Mouse (Mus musculus): ENCODE measurements around the gene Zfp593.

Gene Zfp593

GRCm38 (mm10) chr4:134257198-134258009 is 12.0 kb upstream of the Zfp593 start:
- no peak for DNase-seq (ENCODE audit: low read depth, low spot score)

DNA sequence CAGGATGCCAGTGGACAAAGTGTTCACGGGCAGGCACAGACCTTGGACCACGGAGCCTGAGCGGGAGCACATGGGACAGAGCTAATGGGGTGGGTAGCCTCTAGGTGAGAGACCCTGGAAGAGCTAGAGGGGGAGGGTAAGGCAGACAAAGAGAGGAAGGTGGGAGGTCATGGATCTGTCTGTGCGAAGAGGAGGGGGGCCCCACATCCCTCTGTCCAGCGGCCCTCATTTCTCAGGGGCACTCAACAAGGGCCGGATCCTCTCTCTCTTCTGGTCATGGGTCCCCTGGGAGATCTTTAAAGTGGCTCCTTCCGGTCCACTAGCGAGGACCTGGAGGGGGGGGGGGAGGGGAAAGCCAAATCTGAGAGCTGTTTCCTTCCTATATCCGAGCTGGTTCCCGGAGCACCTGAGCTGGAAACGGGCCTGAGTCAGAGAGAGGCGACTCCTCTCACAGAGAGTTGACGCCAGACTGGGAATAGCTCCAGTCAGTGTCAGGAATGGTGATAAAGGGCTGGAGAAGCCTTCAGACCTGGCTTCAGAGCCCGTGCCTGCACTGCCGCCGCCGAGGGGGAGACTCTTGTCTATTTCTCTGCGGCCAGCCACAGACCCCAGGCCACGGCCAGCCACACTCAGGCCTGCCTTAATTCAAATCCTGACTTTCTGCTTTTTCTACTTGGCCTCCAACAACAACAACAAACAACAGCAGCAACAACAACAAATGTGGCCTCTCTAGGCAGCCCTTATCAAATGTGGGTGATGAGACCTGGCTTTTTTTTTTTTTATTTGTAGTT is 11.2 kb upstream of the Zfp593 start:
- DNase-seq (ENCODE audit: low read depth, low spot score) = no peak

- no peak for DNase-seq (ENCODE audit: low read depth, low spot score)
These were observed 10.5 kb upstream of the Zfp593 start for GRCm38 (mm10) chr4:134255854-134256253.

DNA sequence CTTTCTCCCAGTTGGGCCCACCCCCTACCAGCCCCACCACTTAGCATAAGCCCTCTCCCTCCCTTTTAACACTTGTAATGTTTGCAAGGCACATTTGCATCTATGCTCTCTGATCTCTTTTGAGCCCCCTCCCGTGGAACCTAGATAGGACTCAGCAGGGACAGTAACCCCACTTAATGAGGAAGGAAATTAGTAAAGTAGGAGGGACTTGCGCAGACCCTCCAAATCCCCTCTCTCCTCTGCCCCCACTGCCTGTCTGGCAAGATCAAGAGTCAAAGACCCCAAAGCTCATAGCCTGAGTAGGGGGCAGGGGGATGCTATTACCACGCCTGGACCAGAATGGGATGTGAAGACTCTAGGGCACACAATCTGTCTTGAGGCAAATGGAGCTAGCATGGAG is 9.4 kb upstream of the Zfp593 start:
- no peak for DNase-seq (ENCODE audit: low read depth, low spot score)

GRCm38 (mm10) chr4:134253722-134254324 is 8.4 kb upstream of the Zfp593 start, which contains the start of gene Grrp1:
Grrp1 (minus strand) TSS chr4:134254106.
- DNase-seq (ENCODE audit: low read depth, low spot score) = no peak

GRCm38 (mm10) chr4:134252911-134253721 is 7.7 kb upstream of the Zfp593 start:
- DNase-seq (ENCODE audit: low read depth, low spot score) = no peak

DNA sequence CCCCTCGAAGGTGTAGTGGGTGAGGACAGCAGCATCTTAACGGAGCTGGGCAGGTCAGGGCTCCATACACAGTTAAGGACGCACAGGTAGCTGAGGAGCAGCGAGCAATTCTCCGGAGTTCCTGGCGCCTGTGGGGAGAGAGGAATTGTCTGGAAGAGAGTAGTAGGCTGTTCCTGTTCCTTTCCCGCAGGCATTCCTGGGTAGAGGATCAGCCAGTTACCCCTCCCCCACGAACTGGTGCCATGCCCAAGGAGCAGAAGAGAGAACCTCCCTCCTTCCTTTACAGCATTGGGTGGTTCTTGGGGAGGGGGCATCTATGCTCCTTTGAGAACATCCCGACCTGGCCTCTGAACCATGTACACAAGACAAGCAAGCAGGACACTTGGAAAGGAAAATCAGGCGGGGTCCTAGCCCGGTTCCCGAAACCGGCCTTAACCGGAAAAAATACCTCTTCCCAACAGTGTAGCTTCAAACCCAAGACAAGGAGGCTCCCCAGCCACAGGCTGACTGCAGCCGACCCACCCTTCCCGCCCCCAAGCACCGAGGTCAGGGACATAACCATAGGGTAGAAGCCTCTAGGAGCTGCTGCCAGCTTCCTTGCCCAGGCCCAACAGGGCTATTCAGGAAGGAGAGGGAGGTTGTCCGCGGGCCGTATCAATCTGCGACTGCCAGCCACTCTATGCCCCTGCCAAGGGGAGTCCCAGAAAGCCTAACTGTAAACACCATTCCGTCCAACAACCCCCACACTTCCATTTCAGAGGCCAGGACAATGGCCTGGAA is 6.9 kb upstream of the Zfp593 start:
- no peak for DNase-seq (ENCODE audit: low read depth, low spot score)

- no peak for DNase-seq (ENCODE audit: low read depth, low spot score)
These were observed 6.1 kb upstream of the Zfp593 start for GRCm38 (mm10) chr4:134251241-134252130.

GRCm38 (mm10) chr4:134250930-134251240 is 5.5 kb upstream of the Zfp593 start:
- no peak for DNase-seq (ENCODE audit: low read depth, low spot score)

DNA sequence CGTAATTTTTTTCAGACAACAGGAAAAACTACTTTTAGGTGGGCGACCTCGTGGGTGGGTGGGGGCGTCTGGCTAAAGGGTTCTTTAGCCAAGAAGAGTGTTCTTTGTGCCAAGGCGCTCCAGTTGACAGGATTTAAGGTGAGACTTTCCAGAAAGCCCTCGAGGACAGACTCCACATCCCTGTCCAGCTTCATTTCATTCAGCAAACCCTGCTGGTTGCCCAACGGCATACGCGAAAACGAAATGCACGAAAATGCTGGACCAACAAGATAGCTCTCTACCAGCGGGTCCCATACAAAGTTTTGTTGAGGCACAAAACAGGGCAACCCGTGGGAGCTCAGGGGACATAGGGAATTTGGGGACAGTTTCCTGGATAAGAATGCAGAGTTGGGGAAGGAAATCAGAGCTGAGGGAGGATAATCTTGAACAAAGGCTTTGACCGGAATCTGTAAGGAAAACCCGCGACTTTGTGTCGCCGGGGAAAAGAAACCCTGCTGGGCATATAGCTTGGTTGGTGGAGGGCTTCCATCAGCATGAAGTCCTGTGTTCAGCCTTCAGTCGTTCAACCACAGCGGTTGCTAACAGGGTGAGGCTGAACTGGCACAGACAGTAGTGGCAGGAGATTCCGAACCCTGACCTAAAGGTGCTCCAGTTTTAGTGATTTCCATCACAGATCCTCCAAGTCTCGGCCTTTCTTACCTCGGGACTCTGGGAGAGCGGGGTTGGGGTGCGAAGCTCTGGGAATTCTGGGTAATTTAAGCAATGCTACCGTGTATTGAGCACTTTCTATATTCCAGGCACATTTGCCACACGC is 4.9 kb upstream of the Zfp593 start:
- DNase-seq (ENCODE audit: low read depth, low spot score) = no peak

- peak; percentile 67 for DNase-seq (ENCODE audit: low read depth, low spot score)
These were observed 4.3 kb upstream of the Zfp593 start for GRCm38 (mm10) chr4:134249651-134250050.

- DNase-seq (ENCODE audit: low read depth, low spot score) = no peak
These were observed 1.4 kb upstream of the Zfp593 start, which contains the start of gene Gm30191 for GRCm38 (mm10) chr4:134246719-134247258. Gm30191 (plus strand) TSS chr4:134246935.

- DNase-seq (ENCODE audit: low read depth, low spot score) = no peak
These were observed 864 bp upstream of the Zfp593 start for GRCm38 (mm10) chr4:134246256-134246655.

DNA sequence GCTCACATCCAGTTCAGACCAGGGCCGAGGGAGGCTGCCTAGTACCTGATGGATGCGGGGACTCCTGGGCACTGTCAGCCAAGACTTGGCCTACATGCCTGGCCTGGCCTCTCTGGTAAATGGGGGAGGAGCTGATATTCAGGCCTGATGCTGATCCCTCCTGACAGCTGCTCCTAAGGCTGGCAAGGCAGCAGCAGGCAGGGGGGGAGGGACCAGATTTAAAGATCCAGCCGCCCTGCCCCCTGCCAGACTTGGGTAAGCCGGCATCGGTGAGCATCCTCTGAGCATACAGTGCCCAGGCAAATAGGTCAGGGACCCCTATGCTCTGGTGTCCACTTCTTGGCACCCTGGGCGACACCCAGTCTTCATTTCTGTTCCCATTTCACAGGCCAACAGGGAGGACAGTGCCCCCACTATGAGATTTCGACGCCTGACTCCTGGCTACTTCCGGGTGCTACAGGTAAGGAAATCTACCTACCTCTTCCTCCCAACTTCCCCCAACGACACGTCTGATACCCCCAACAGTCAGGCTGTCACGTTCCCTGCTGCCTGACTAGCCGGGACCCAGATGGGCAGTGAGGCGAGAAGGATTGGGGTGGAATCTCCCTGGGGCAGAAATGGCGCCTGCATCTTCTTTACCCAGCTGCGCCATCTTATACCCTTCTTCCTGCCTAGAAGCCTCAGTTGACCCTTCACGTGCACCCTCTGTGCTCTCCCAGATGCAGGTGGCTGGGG is 1.7 kb downstream of the Zfp593 start, which contains the start of gene E130218I03Rik:
Gene E130218I03Rik (plus strand): TSS at position 147 of the 735 bp plus-strand sequence.
- no peak for DNase-seq (ENCODE audit: low read depth, low spot score)

DNA sequence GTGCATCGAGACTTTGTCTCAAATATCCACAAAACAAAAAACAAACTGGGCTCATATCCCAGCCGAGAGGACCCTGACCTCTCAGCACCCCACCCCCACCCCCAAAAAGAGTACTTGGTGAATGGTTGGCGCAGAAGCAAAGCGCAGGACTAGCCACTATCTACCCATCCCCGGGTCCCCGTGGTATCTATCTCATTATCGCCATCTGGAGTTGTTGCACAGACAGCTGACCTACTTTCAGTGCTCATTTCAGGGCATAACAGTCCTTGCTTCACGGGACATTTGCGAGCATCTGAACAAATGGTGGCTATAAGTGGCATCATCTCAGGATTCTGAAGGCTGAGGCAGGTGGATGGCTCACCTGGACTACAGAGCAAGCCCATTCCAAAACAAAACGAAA is 6.7 kb downstream of the Zfp593 start:
- no peak for DNase-seq (ENCODE audit: low read depth, low spot score)

- no peak for DNase-seq (ENCODE audit: low read depth, low spot score)
These were observed 7.1 kb downstream of the Zfp593 start, which contains the start of gene Cnksr1 for GRCm38 (mm10) chr4:134238279-134238651. Cnksr1 (minus strand) TSS chr4:134238399.

DNA sequence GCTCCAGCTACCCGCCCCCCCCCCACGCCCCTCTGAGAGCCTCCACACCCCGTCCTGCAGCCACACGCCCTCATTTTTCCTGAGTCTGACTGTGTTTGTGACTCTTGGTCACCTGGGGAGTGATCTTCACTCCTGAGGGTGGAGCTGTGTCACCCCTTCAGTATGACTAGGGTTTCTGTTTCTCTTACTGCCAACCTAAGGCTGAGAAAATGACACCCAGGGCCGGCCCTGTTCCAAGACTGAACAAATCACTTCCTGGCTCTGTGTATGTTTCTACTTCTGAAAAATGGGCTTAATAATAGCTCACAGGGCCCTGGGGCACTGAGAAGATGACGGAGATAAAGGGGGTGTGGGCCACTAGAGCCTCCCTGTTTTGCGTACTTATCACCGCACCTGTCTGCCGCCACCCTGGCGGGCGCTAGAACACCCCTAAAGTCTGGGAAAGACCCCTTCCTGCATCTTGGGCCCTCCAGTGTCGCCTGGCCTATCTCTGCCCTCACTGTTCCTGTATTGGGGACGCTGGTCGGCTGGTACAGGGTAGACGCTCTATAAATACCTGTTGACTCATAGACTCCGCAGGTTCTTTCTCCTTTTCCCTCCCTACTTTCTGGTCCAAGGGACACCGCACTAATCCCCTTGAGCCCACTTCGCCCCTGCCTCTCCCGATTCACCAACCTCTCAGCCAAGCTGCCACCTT is 7.7 kb downstream of the Zfp593 start:
- DNase-seq (ENCODE audit: low read depth, low spot score) = no peak

All from forelimb bud, embryonic 11.5 days (tissue).